ENCODE assay signal across 17 mouse cellular contexts in genomic region chr8:113672599-113673255, GRCm38 (mm10). TPM values are rescaled to one million over a fixed set of nuclear protein-coding genes. Genes with fewer than 3 reads are reported as not detected.
DNase-seq lines count a peak whose midpoint lies in the region; ATAC-seq and TF ChIP-seq lines count a peak whose summit lies in the region.
"Had no signal": no experiment of that assay in that cellular context is flagged by ENCODE, and none has a peak within 500 bp of the region (broad histone marks: within the 10 kb centered on the region; RNA-seq: fewer than 3 reads in every experiment).

No protein-coding gene starts in this region.

- H3K27ac ChIP-seq in kidney, postnatal 0 days: no peak overlapping the region
- no peak overlapping the region for H3K27ac ChIP-seq in embryonic facial prominence, embryonic 14.5 days (replicated peaks; ENCODE audit: low read depth, low read length)
- H3K27ac ChIP-seq: heart, embryonic 10.5 days; limb, embryonic 13.5 days; stomach, postnatal 0 days had no signal

- H3K9ac ChIP-seq in kidney, postnatal 0 days (ENCODE audit: low read depth, low read length): no peak overlapping the region
- H3K9ac ChIP-seq in embryonic facial prominence, embryonic 14.5 days (ENCODE audit: low read depth, low read length): no peak overlapping the region
- H3K9ac ChIP-seq: limb, embryonic 13.5 days had no signal

- no peaks in the 10 kb centered on the region for H3K9me3 ChIP-seq in kidney, postnatal 0 days (replicated peaks; ENCODE audit: low read length)
- H3K9me3 ChIP-seq in embryonic facial prominence, embryonic 14.5 days (ENCODE audit: control insufficient read depth, low read length): no peaks in the 10 kb centered on the region
- H3K9me3 ChIP-seq: heart, embryonic 10.5 days; limb, embryonic 13.5 days had no signal

- no peaks in the 10 kb centered on the region for H3K36me3 ChIP-seq in kidney, postnatal 0 days (ENCODE audit: insufficient read depth, low read length)
- H3K36me3 ChIP-seq in embryonic facial prominence, embryonic 14.5 days (ENCODE audit: control insufficient read depth, insufficient read depth, low read length): no peaks in the 10 kb centered on the region
- H3K36me3 ChIP-seq: heart, embryonic 10.5 days; limb, embryonic 13.5 days had no signal

- no peaks in the 10 kb centered on the region for H3K4me1 ChIP-seq in kidney, postnatal 0 days (replicated peaks; ENCODE audit: insufficient read depth, low read length)
- peaks cover 9% of the 10 kb centered on the region for H3K4me1 ChIP-seq in embryonic facial prominence, embryonic 14.5 days (ENCODE audit: control insufficient read depth, insufficient read depth, low read length)
- H3K4me1 ChIP-seq: heart, embryonic 10.5 days had no signal

- WGBS in kidney, postnatal 0 days: 63% methylated on average over 11 of the region's 11 CpGs
- 54% methylated on average over 11 of the region's 11 CpGs for WGBS in embryonic facial prominence, embryonic 14.5 days

- H3K27me3 ChIP-seq in kidney, postnatal 0 days (ENCODE audit: insufficient read depth, low read length): no peaks in the 10 kb centered on the region
- no peaks in the 10 kb centered on the region for H3K27me3 ChIP-seq in embryonic facial prominence, embryonic 14.5 days (replicated peaks; ENCODE audit: control insufficient read depth, insufficient read depth, low read length)
- H3K27me3 ChIP-seq: CH12.LX had no signal

- no peak overlapping the region for H3K4me3 ChIP-seq in kidney, postnatal 0 days (replicated peaks; ENCODE audit: low read depth, low read length)
- no peak overlapping the region for H3K4me3 ChIP-seq in embryonic facial prominence, embryonic 14.5 days (ENCODE audit: low read depth, low read length)
- H3K4me3 ChIP-seq: heart, embryonic 10.5 days; limb, embryonic 13.5 days had no signal

- DNase-seq in kidney, postnatal 0 days (ENCODE audit: low spot score): peak; percentile 12
- DNase-seq in kidney, postnatal 25 days: no peak
- DNase-seq in cerebellum, adult 9-10 months: peak; percentile 10
- peak; percentile 20 for DNase-seq in embryonic facial prominence, embryonic 14.5 days (ENCODE audit: low spot score)
- peak; percentile 20 for DNase-seq in retina, postnatal 7 days (ENCODE audit: low read depth, low spot score)
- no peak for DNase-seq in layer of hippocampus, adult 9-10 months (ENCODE audit: low spot score)
- no peak for DNase-seq in gastrocnemius, adult 8-10 months (ENCODE audit: low spot score in 2 of 2)
- DNase-seq: adrenal gland, adult 2 months; heart, postnatal 4 days; layer of hippocampus, adult 9-11 months; lung, adult 18-20 months had no signal

- no peak overlapping the region for H3K4me2 ChIP-seq in kidney, postnatal 0 days (ENCODE audit: low read length)
- H3K4me2 ChIP-seq in embryonic facial prominence, embryonic 14.5 days (ENCODE audit: low read depth, low read length): no peak overlapping the region
- H3K4me2 ChIP-seq: limb, embryonic 13.5 days had no signal

- no peak for ATAC-seq in kidney, postnatal 0 days (replicated peaks; ENCODE audit: low FRiP score, low read depth)
- peak; percentile 60; the same call in 1 of the 2 replicates for ATAC-seq in embryonic facial prominence, embryonic 14.5 days (ENCODE audit: low read depth)

- no peak for TF ChIP-seq CTCF in kidney, postnatal 0 days (IDR thresholded peaks at IDR 0.05; ENCODE audit: low read depth)

RNA-seq across cellular contexts. Expression of gene Syce1l, which starts 29.7 kb away (rescaled TPM):
- not detected in 2 replicates for polyA plus RNA-seq in kidney, postnatal 0 days (2015; fragmentation: Nextera tagmentation; extraction: Ambion mirVana)
- polyA plus RNA-seq in embryonic facial prominence, embryonic 14.5 days (2014; fragmentation: Nextera tagmentation; extraction: Ambion mirVana): not detected in 2 replicates
- not detected for total RNA-seq in gastrocnemius, adult 8-10 months (2022)
- total RNA-seq: adrenal gland, adult 2 months; heart, postnatal 4 days; megakaryocyte progenitor cell, adult 5-6 weeks had no signal
- polyA plus RNA-seq: adrenal gland, adult 2 months; heart, embryonic 10.5 days; kidney, embryonic 14.5 days; limb, embryonic 13.5 days; stomach, postnatal 0 days had no signal

RNA-seq across cellular contexts. Expression of gene Mon1b, which starts 37.3 kb away (rescaled TPM):
- 6.1 and 6.3 TPM in 2 replicates for polyA plus RNA-seq in kidney, postnatal 0 days (2015; fragmentation: Nextera tagmentation; extraction: Ambion mirVana)
- polyA plus RNA-seq in embryonic facial prominence, embryonic 14.5 days (2014; fragmentation: Nextera tagmentation; extraction: Ambion mirVana): 7.2 and 8.3 TPM in 2 replicates
- 1 to 10 TPM; 2.4 to 3.4 (median 3.1) TPM for total RNA-seq in gastrocnemius, adult 8-10 months (2022)

Comparison
In these comparisons a context has a peak if more than half of its experiments do, and no peak if none do; other contexts are left out.
1. DNase-seq: peak in kidney, postnatal 0 days (single experiment), cerebellum, adult 9-10 months (single experiment), embryonic facial prominence, embryonic 14.5 days (single experiment) and retina, postnatal 7 days (single experiment); none in kidney, postnatal 25 days (0 of 2), layer of hippocampus, adult 9-10 months (single experiment) and gastrocnemius, adult 8-10 months (0 of 2).